In genomic region chr13:105444895-105445281, GRCm38 (mm10) we compare ENCODE assay signal across 10 mouse cellular contexts. TPM values are rescaled to one million over a fixed set of nuclear protein-coding genes. Genes with fewer than 3 reads are reported as not detected.
DNase-seq lines count a peak whose midpoint lies in the region; ATAC-seq lines count a peak whose summit lies in the region.
"Had no signal": no experiment of that assay in that cellular context is flagged by ENCODE, and none has a peak within 500 bp of the region (broad histone marks: within the 10 kb centered on the region; RNA-seq: fewer than 3 reads in every experiment).

No protein-coding gene starts in this region.

- peak; percentile 47; the same call in 1 of the 2 replicates for ATAC-seq in embryonic facial prominence, embryonic 15.5 days (ENCODE audit: insufficient number of reproducible peaks, low FRiP score, low TSS enrichment, low read depth)
- ATAC-seq in hindbrain, embryonic 13.5 days (ENCODE audit: low FRiP score): peak; percentile 68
- peak; percentile 62 for ATAC-seq in neural tube, embryonic 15.5 days (ENCODE audit: low FRiP score)
- no peak for ATAC-seq in kidney, embryonic 14.5 days (ENCODE audit: low FRiP score, low TSS enrichment)
- ATAC-seq: inflammation-experienced regulatory T-cells, adult 6 months had no signal

- WGBS in embryonic facial prominence, embryonic 15.5 days: 1% methylated on average over 26 of the region's 26 CpGs
- WGBS in hindbrain, embryonic 13.5 days: under 1% methylated on average over 26 of the region's 26 CpGs
- WGBS in neural tube, embryonic 15.5 days: 1% methylated on average over 26 of the region's 26 CpGs
- 3% methylated on average over 26 of the region's 26 CpGs for WGBS in kidney, embryonic 14.5 days

- H3K27me3 ChIP-seq in embryonic facial prominence, embryonic 15.5 days: peaks cover 47% of the 10 kb centered on the region
- H3K27me3 ChIP-seq in hindbrain, embryonic 13.5 days: peaks cover 49% of the 10 kb centered on the region
- peaks cover 44% of the 10 kb centered on the region for H3K27me3 ChIP-seq in neural tube, embryonic 15.5 days (replicated peaks)
- H3K27me3 ChIP-seq in kidney, embryonic 14.5 days (ENCODE audit: control insufficient read depth, insufficient read depth, low read length): peaks cover 41% of the 10 kb centered on the region

- H3K4me3 ChIP-seq in embryonic facial prominence, embryonic 15.5 days (replicated peaks): peak overlapping the region; percentile 19; the same call in 1 of the 2 replicates
- H3K4me3 ChIP-seq in hindbrain, embryonic 13.5 days: peak overlapping the region; percentile 43
- H3K4me3 ChIP-seq in neural tube, embryonic 15.5 days (replicated peaks): peak overlapping the region; percentile 51
- no peak overlapping the region for H3K4me3 ChIP-seq in kidney, embryonic 14.5 days (ENCODE audit: low read length)
- H3K4me3 ChIP-seq: lung, embryonic 15.5 days had no signal

- 0 out of 2 replicates have a peak, but pooled peaks cover 5% of the 10 kb centered on the region for H3K4me1 ChIP-seq in embryonic facial prominence, embryonic 15.5 days
- peaks cover 19% of the 10 kb centered on the region for H3K4me1 ChIP-seq in hindbrain, embryonic 13.5 days (replicated peaks)
- H3K4me1 ChIP-seq in neural tube, embryonic 15.5 days: peaks cover 17% of the 10 kb centered on the region
- H3K4me1 ChIP-seq in kidney, embryonic 14.5 days (ENCODE audit: control insufficient read depth, insufficient read depth, low read length): no peaks in the 10 kb centered on the region
- H3K4me1 ChIP-seq: lung, embryonic 15.5 days had no signal

- H3K4me2 ChIP-seq in embryonic facial prominence, embryonic 15.5 days (replicated peaks): peak overlapping the region; percentile 28; the same call in 1 of the 2 replicates
- H3K4me2 ChIP-seq in hindbrain, embryonic 13.5 days: peak overlapping the region; percentile 82
- H3K4me2 ChIP-seq in neural tube, embryonic 15.5 days: peak overlapping the region; percentile 89
- no peak overlapping the region for H3K4me2 ChIP-seq in kidney, embryonic 14.5 days (replicated peaks; ENCODE audit: low read depth, low read length)
- H3K4me2 ChIP-seq: lung, embryonic 15.5 days had no signal

- H3K36me3 ChIP-seq in embryonic facial prominence, embryonic 15.5 days: no peaks in the 10 kb centered on the region
- no peaks in the 10 kb centered on the region for H3K36me3 ChIP-seq in hindbrain, embryonic 13.5 days
- no peaks in the 10 kb centered on the region for H3K36me3 ChIP-seq in neural tube, embryonic 15.5 days
- H3K36me3 ChIP-seq in kidney, embryonic 14.5 days (ENCODE audit: control insufficient read depth, insufficient read depth, low read length): no peaks in the 10 kb centered on the region
- H3K36me3 ChIP-seq: lung, embryonic 15.5 days had no signal

- no peak overlapping the region for H3K9ac ChIP-seq in embryonic facial prominence, embryonic 15.5 days
- peak overlapping the region; percentile 68 for H3K9ac ChIP-seq in hindbrain, embryonic 13.5 days
- H3K9ac ChIP-seq in neural tube, embryonic 15.5 days (replicated peaks): peak overlapping the region; percentile 51
- no peak overlapping the region for H3K9ac ChIP-seq in kidney, embryonic 14.5 days (ENCODE audit: low read depth, low read length)
- H3K9ac ChIP-seq: lung, embryonic 15.5 days had no signal

- H3K9me3 ChIP-seq in embryonic facial prominence, embryonic 15.5 days (replicated peaks): no peaks in the 10 kb centered on the region
- H3K9me3 ChIP-seq in hindbrain, embryonic 13.5 days: no peaks in the 10 kb centered on the region
- no peaks in the 10 kb centered on the region for H3K9me3 ChIP-seq in neural tube, embryonic 15.5 days (replicated peaks)
- no peaks in the 10 kb centered on the region for H3K9me3 ChIP-seq in kidney, embryonic 14.5 days (ENCODE audit: control insufficient read depth, low read length)
- H3K9me3 ChIP-seq: lung, embryonic 15.5 days had no signal

- peak; percentile 8 for DNase-seq in right cerebral cortex, adult 18-20 months
- DNase-seq in right cerebral cortex, postnatal 14 days: no peak
- DNase-seq in heart, adult 18-20 months: no peak
- DNase-seq: gastrocnemius, postnatal 36 days had no signal

- no peak overlapping the region for H3K27ac ChIP-seq in embryonic facial prominence, embryonic 15.5 days (replicated peaks)
- H3K27ac ChIP-seq in hindbrain, embryonic 13.5 days: no peak overlapping the region
- H3K27ac ChIP-seq in neural tube, embryonic 15.5 days (replicated peaks): no peak overlapping the region
- no peak overlapping the region for H3K27ac ChIP-seq in kidney, embryonic 14.5 days (ENCODE audit: low read depth, low read length)
- H3K27ac ChIP-seq: lung, embryonic 15.5 days had no signal

RNA-seq across cellular contexts. Expression of gene Htr1a, which starts 1.4 kb away (rescaled TPM):
- 0.33 TPM in 2 replicates for polyA plus RNA-seq in embryonic facial prominence, embryonic 15.5 days (2015; fragmentation: Nextera tagmentation; extraction: Ambion mirVana)
- 2.0 and 2.4 TPM in 2 replicates for polyA plus RNA-seq in hindbrain, embryonic 13.5 days (2015; fragmentation: Nextera tagmentation; extraction: Ambion mirVana)
- polyA plus RNA-seq in neural tube, embryonic 15.5 days (2015; fragmentation: Nextera tagmentation; extraction: Ambion mirVana): 3.8 and 5.1 TPM in 2 replicates
- not detected in 2 replicates for polyA plus RNA-seq in kidney, embryonic 14.5 days (2014; fragmentation: Nextera tagmentation; extraction: Ambion mirVana)
- not detected for total RNA-seq in heart, adult 18-20 months (2021)
- total RNA-seq: gastrocnemius, postnatal 36 days had no signal
- polyA plus RNA-seq: inflammation-experienced regulatory T-cells, adult 6 months; lung, embryonic 15.5 days had no signal

Comparison
In these comparisons a context has a peak if more than half of its experiments do, and no peak if none do; other contexts are left out.
1. H3K9ac ChIP-seq: peak in hindbrain, embryonic 13.5 days (single experiment) and neural tube, embryonic 15.5 days (single experiment); none in embryonic facial prominence, embryonic 15.5 days (single experiment) and kidney, embryonic 14.5 days (single experiment).